Mouse (Mus musculus) hindbrain, postnatal 0 days (tissue): Measurements from ENCODE around the gene Slc8a1. TPM values are rescaled to one million over a fixed set of nuclear protein-coding genes. Genes with fewer than 3 reads are reported as not detected.

Experiments
- ATAC-seq: fragments of 200-750 bp; cut with Nextera tagmentation; 2 replicates; pipeline ENCODE4 v1.8.0; 2017; ENCODE audit warnings: mild to moderate bottlenecking, moderate TSS enrichment, moderate library complexity
- DNase-seq: peaks from one replicate; pipeline ENCODE4 v3.0.0-alpha.2; 2015; ENCODE audit warnings: low spot score
- H3K27ac ChIP-seq: fragments of 300-500 bp; sonication (generic); 2 replicates; pipeline ENCODE4 v1.5.1; 2014; ENCODE audit warnings: mild to moderate bottlenecking
- H3K27me3 ChIP-seq: fragments of 300-500 bp; sonication (generic); 2 replicates; pipeline ENCODE4 v1.6.1; 2014; ENCODE audit warnings: low read length, mixed read lengths; ENCODE audit not compliant: insufficient read depth
- H3K36me3 ChIP-seq: fragments of 300-500 bp; sonication (generic); 2 replicates; pipeline ENCODE4 v1.6.1; 2014; ENCODE audit warnings: low read length, mixed read lengths; ENCODE audit not compliant: insufficient read depth
- H3K4me1 ChIP-seq: fragments of 300-500 bp; sonication (generic); 2 replicates; pipeline ENCODE4 v1.6.1; 2014; ENCODE audit warnings: antibody characterized with exemption, low read length, mixed read lengths; ENCODE audit not compliant: insufficient read depth
- H3K4me2 ChIP-seq: fragments of 300-500 bp; sonication (generic); 2 replicates; pipeline ENCODE4 v1.6.1; 2014; ENCODE audit warnings: low read depth, mild to moderate bottlenecking, low read length, moderate library complexity, mixed read lengths
- H3K4me3 ChIP-seq: fragments of 300-500 bp; sonication (generic); 2 replicates; pipeline ENCODE4 v1.5.1; 2014; ENCODE audit warnings: low read length
- H3K9ac ChIP-seq: fragments of 300-500 bp; sonication (generic); replicated peaks from 2 replicates; pipeline ENCODE4 v1.6.1; 2014; ENCODE audit warnings: mild to moderate bottlenecking, low read length, moderate library complexity, mixed read lengths
- H3K9me3 ChIP-seq: fragments of 300-500 bp; sonication (generic); 2 replicates; pipeline ENCODE4 v1.6.1; 2016; ENCODE audit warnings: low read length, mixed read lengths
- CTCF ChIP-seq: IDR thresholded peaks from 2 replicates; pipeline ENCODE4 v1.5.1; 2016; ENCODE audit warnings: antibody characterized with exemption, control low read depth, low read depth
- WGBS: fragments of 180-500 bp; shearing (Covaris S2); extraction: QIAGEN DNeasy Blood & Tissue Kit; methylation state at CpG from one replicate; pipeline ENCODE4 v1.1.7; 2014; 5-methylcytosine and 5-hydroxymethylcytosine counted together
- polyA plus RNA-seq: library from polyadenylated mRNA; unstranded; fragments of >200 nt; fragmentation: Nextera tagmentation; extraction: Ambion mirVana; gene quantifications from 2 replicates; pipeline ENCODE4 v1.2.1, GENCODE M21; 2015
- total RNA-seq: library from RNA; depleted of rRNA; stranded (reverse); fragments of >200 nt; gene quantifications from 2 replicates; pipeline ENCODE4 v1.2.3, GENCODE M21; 2014

Gene Slc8a1
- total and polyA plus RNA-seq, 2 experiments from 2014 or later: 21.3 to 121 TPM

DNA sequence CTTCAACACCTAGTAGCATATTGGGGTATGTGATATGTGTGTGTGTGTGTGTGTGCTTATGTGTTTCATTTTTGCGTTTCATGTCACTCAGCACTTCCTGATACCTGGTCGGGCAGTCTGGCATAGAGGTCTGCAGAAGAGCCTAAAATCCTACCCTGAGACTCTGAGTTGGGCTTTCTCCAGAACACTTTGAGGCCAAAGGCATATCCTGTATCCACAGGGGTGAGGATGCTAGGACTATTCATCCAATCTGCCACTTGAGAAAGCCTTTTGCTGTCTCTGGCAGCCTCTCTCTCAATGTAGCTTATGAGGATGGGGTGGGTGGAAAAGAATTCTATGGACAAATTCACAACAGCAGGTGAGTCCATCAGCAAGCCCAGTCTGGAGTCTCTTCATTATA is 234.1 kb downstream of the Slc8a1 start:
- Histone ChIP-seq H3K9ac (no peak overlapping the region), H3K9me3 (no peaks in the 10 kb centered on the region), H3K4me1 (no peaks in the 10 kb centered on the region), H3K4me2 (no peak overlapping the region), H3K36me3 (no peaks in the 10 kb centered on the region), H3K27me3 (no peaks in the 10 kb centered on the region), H3K4me3 (no peak overlapping the region), H3K27ac (no peak overlapping the region)
- 84% methylated on average over 2 of the region's 2 CpGs for WGBS
- no peak for ATAC-seq
- no peak for DNase-seq
- TF ChIP-seq CTCF: no peak

GRCm38 (mm10) chr17:81502732-81503131 is 235.4 kb downstream of the Slc8a1 start:
- Histone ChIP-seq H3K4me1 (no peaks in the 10 kb centered on the region), H3K27me3 (no peaks in the 10 kb centered on the region), H3K27ac (no peak overlapping the region), H3K4me2 (no peak overlapping the region), H3K36me3 (no peaks in the 10 kb centered on the region), H3K9me3 (no peaks in the 10 kb centered on the region), H3K9ac (no peak overlapping the region), H3K4me3 (no peak overlapping the region)
- ATAC-seq: no peak
- DNase-seq: peak; percentile 36
- no peak for TF ChIP-seq CTCF
- WGBS: 61% methylated on average over 3 of the region's 3 CpGs

- Histone ChIP-seq H3K4me2 (no peak overlapping the region), H3K4me1 (no peaks in the 10 kb centered on the region), H3K9me3 (no peaks in the 10 kb centered on the region), H3K4me3 (no peak overlapping the region), H3K27ac (no peak overlapping the region; the same call in 1 of the 2 replicates), H3K9ac (no peak overlapping the region), H3K36me3 (no peaks in the 10 kb centered on the region), H3K27me3 (no peaks in the 10 kb centered on the region)
- TF ChIP-seq CTCF: no peak
- DNase-seq (peak; percentile 36), ATAC-seq (peak; percentile 32)
- 46% methylated on average over 5 of the region's 5 CpGs for WGBS
Measured at GRCm38 (mm10) chr17:81500686-81501407, 237.3 kb downstream of the Slc8a1 start.

DNA sequence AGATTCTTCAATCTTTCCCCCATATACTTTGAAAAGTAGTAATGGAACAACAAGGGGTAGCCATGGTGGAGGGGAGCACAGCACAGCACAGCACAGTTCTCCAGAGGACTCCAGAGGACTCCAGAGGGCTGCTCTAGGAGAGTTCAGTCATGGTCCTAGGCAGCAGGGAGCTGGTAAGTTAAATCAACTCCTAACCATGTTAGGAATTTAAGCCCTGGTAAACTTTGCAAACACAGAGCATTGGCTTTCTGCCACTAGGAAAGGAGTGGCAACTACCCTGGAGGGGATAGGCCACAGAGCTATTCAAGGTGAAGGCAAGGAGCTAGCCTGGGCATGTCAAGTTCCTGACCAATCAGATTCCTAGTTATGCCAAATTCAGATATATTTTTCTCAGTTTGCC is 240.3 kb downstream of the Slc8a1 start:
- Histone ChIP-seq H3K9me3 (no peaks in the 10 kb centered on the region), H3K9ac (no peak overlapping the region), H3K4me3 (no peak overlapping the region), H3K36me3 (no peaks in the 10 kb centered on the region), H3K27me3 (no peaks in the 10 kb centered on the region), H3K27ac (no peak overlapping the region), H3K4me2 (no peak overlapping the region), H3K4me1 (no peaks in the 10 kb centered on the region)
- no peak for TF ChIP-seq CTCF
- ATAC-seq (no peak), DNase-seq (no peak)

GRCm38 (mm10) chr17:81496616-81497015 is 241.6 kb downstream of the Slc8a1 start:
- H3K27ac ChIP-seq: no peak overlapping the region
- WGBS: 45% methylated on average over 1 of the region's 1 CpGs
- no peak overlapping the region for H3K4me3 ChIP-seq
- H3K27me3 ChIP-seq: no peaks in the 10 kb centered on the region
- no peaks in the 10 kb centered on the region for H3K4me1 ChIP-seq
- TF ChIP-seq CTCF: no peak
- H3K9ac ChIP-seq: no peak overlapping the region
- H3K36me3 ChIP-seq: no peaks in the 10 kb centered on the region
- H3K4me2 ChIP-seq: no peak overlapping the region
- no peaks in the 10 kb centered on the region for H3K9me3 ChIP-seq
- DNase-seq (no peak), ATAC-seq (no peak)

DNA sequence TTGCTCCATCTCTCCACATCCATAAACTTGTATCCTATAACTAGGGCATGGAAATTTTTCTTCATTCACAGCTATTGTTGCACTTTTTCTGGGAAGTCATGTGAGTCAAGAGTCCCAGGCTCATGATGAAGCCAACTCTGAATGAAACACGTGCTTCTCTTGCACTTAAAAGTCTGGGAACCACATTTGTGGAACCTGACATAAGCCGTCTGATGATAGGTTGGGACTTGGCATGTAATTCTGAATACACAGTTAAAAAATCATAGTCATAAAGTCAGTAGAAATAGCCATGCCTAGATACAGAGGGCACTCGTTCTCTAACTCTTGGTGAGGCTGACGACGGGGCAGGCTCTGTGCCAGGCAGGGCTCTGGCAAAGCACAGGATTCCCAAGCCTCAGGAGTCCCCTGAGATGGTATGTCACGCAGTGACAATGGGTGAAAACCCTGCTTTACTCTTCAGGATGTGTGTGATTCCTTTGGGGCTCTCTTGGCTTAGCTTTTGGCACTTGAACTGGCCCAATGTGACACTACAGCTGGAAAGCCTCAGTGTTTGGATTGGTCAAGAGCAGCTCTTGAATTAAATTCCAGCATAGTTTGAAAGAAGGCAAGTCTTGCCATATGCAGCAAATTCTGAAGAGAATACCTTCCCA is 245.8 kb downstream of the Slc8a1 start:
- no peak overlapping the region for H3K27ac ChIP-seq
- no peaks in the 10 kb centered on the region for H3K27me3 ChIP-seq
- WGBS: 61% methylated on average over 6 of the region's 6 CpGs
- no peak for ATAC-seq
- DNase-seq: no peak
- TF ChIP-seq CTCF: no peak
- H3K9ac ChIP-seq: no peak overlapping the region
- no peak overlapping the region for H3K4me2 ChIP-seq
- H3K4me3 ChIP-seq: no peak overlapping the region
- H3K9me3 ChIP-seq: no peaks in the 10 kb centered on the region
- no peaks in the 10 kb centered on the region for H3K36me3 ChIP-seq
- no peaks in the 10 kb centered on the region for H3K4me1 ChIP-seq

GRCm38 (mm10) chr17:81486388-81486787 is 251.8 kb downstream of the Slc8a1 start:
- peaks cover 7% of the 10 kb centered on the region for H3K4me1 ChIP-seq
- H3K36me3 ChIP-seq: no peaks in the 10 kb centered on the region
- no peak for TF ChIP-seq CTCF
- 50% methylated on average over 1 of the region's 1 CpGs for WGBS
- no peak overlapping the region for H3K9ac ChIP-seq
- no peak overlapping the region for H3K4me3 ChIP-seq
- DNase-seq: peak; percentile 69
- no peaks in the 10 kb centered on the region for H3K9me3 ChIP-seq
- 0 out of 2 replicates have a peak, but pooled peaks have one; percentile 21 for ATAC-seq
- H3K27me3 ChIP-seq: no peaks in the 10 kb centered on the region
- no peak overlapping the region for H3K4me2 ChIP-seq
- 0 out of 2 replicates have a peak overlapping the region, but pooled peaks have one; percentile 11 for H3K27ac ChIP-seq
